Mouse (Mus musculus) small intestine, adult 2 months (tissue): ENCODE measurements around the gene Gm29776.

Source experiments
- CTCF ChIP-seq: fragments of 200-500 bp; IDR thresholded peaks from 2 replicates; pipeline ENCODE4 v1.5.1; 2012; ENCODE audit warnings: low read depth, mild to moderate bottlenecking, control low read depth, inconsistent platforms, low read length, moderate library complexity, mixed read lengths; ENCODE audit not compliant: insufficient replicate concordance, insufficient read length; ENCODE audit errors: extremely low read depth
- POLR2A ChIP-seq: fragments of 200-500 bp; IDR thresholded peaks from 2 replicates; pipeline ENCODE4 v1.6.1; 2012; ENCODE audit warnings: low read depth, mild to moderate bottlenecking, control low read depth, inconsistent platforms, low read length, moderate library complexity

GRCm38 (mm10) chr14:54730305-54730704, 31.7 kb upstream of the Gm29776 start:
- TF ChIP-seq CTCF = no peak
- no peak for TF ChIP-seq POLR2A
